Mouse (Mus musculus) ES-Bruce4 (cell line): ENCODE data around the gene Asrgl1.

Experiments used
- CTCF ChIP-seq: IDR thresholded peaks from one replicate; pipeline ENCODE4 v1.8.1; 2011; ENCODE audit warnings: low read depth, low read length
- POLR2A ChIP-seq: IDR thresholded peaks from one replicate; pipeline ENCODE4 v1.8.1; 2011; ENCODE audit warnings: low read length; ENCODE audit not compliant: insufficient read depth

DNA sequence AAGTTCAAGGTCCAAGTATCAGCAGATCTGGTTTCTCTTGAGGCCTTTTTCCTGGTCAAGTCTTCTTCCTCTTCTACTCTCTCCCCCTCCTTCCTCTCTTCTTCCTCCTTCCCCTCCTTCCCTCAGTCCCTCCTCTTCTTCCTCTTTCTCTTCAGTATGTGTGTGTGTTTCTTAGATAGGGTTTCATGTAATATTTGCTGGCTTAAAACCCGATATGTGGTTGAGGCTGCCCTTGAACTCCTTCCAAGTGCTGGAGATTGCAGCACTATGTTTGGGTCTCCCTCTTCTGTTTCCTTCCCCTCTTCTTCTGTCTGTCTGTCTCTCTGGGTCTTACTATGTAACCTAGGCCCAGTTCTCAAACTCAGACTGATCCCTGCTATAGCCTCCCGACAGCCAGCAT, 72.6 kb downstream of the Asrgl1 start:
- TF ChIP-seq CTCF (no peak), POLR2A (no peak)
